Mouse (Mus musculus): Measurements from ENCODE around the gene Gm45808. TPM values are rescaled to one million over a fixed set of nuclear protein-coding genes. Genes with fewer than 3 reads are reported as not detected.
"Not testable (repeated sequence)": the region's sequence is repeated elsewhere in the genome, so short reads cannot be mapped to it uniquely, and the experiment has no call there.

Gene Gm45808
- polyA plus RNA-seq, 1 experiment, result not detected

DNA sequence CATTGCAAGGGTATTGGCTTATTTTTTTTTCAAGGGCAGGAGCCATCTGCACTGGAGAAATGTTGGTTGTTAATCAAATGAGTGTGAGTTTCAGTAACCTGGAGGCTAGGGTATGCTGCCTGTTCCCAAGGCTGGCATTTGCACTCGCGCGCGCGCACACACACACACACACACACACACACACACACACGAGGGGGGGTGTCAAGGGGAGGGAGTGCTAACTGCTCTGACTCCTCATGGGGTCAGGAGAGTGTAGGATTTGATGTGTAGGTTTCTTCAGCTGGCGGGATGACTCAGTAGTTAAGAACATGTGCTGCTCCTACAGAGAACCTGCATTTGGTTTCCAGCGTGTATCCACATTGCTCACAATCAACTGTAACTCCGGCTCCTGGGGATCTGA, 4.2 kb upstream of the Gm45808 start:
- 43% methylated on average over 9 of the region's 9 CpGs for WGBS
- DNase-seq, result no peak

DNA sequence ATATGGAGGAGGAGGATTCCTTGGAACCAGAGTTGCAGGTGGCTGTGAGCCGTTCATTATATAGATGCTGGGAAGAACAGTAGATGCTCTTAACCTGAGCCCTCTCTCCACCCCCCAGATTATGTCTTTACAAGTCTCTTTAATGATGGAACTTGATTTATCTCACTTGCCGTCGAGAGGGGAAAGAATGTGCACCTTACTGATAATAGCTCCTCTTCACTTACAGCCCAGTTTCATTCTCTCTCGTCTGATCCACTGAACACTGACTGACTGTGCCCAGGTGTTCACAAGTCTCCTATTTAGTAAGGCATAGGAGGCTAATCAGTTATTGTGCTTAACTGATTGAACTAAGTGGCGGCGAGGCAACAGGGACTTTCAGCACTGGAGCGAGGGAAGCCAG, 3.0 kb upstream of the Gm45808 start:
- H3K4me3 ChIP-seq (replicated peaks; ENCODE audit: extremely low read depth, low read depth, low read length), result no peak overlapping the region
- H3K4me1 ChIP-seq (ENCODE audit: control insufficient read depth, insufficient read depth, low read length), result peaks cover 3% of the 10 kb centered on the region; the same call in 1 of the 2 replicates
- no peak for TF ChIP-seq POLR2A (IDR thresholded peaks at IDR 0.05; ENCODE audit: borderline replicate concordance, extremely low read depth, low read depth, low read length)
- TF ChIP-seq CTCF (IDR thresholded peaks at IDR 0.05; ENCODE audit: insufficient read depth, low read length), result no peak
- 83% methylated on average over 7 of the region's 7 CpGs for WGBS
- no peak for DNase-seq

More for the DNA sequence above, 4.2 kb upstream of the Gm45808 start:
- H3K4me1 ChIP-seq (ENCODE audit: control insufficient read depth, insufficient read depth, low read length), result peaks cover 3% of the 10 kb centered on the region; the same call in 1 of the 2 replicates
- TF ChIP-seq POLR2A (IDR thresholded peaks at IDR 0.05; ENCODE audit: borderline replicate concordance, extremely low read depth, low read depth, low read length) (no peak), CTCF (IDR thresholded peaks at IDR 0.05; ENCODE audit: insufficient read depth, low read length) (no peak)
- H3K4me3 ChIP-seq (replicated peaks; ENCODE audit: extremely low read depth, low read depth, low read length), result no peak overlapping the region

DNA sequence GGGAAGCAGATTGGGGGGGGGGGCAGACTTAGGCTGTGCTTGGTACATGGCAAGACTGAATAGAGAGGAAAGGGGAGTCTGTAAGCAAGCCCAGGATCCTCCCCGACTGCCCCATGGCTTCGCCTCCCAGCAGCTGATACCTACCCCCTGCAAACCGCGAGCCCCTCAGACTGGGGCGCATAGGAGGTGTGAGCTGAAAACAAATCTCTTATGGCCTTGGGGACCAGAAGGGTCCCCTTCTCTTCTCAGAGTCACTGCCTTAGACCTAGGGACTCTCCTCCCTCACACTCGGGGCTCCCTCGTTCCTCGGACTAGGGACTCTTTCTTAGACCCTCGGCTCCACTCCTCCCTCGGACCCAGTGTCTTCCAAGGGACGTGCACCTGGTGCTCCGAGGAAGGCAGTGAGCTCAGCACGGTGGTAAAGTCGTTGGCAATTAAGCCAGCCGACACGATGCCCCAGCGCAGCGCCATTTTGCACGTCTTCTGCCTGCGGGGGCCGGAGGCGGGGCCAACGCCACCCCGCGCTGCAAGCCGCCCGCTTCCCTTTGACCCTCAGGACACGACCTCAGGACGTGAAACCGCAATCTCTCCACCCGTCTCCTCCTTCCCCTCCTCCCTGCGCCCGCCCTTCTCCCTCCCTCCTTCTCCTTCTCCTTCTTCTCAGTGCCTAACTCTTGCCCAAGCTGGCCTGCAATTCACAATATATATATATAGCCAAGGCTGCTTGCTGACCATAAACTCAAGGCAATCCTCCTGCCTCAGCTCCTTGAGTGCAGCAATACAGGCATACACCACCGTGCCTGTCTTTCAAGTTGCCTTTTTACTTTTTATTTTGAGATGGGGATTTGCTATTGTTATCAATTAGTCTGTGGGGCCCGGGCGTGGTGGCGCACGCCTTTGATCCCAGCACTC, 1.9 kb upstream of the Gm45808 start, which contains the start of gene Dhdh:
TSS of gene Dhdh (minus strand) at position 513 of the 912 bp plus-strand sequence.
- DNase-seq, result peak; percentile 66
- whole genome bisulfite sequencing, result 13% methylated on average over 38 of the region's 38 CpGs

DNA sequence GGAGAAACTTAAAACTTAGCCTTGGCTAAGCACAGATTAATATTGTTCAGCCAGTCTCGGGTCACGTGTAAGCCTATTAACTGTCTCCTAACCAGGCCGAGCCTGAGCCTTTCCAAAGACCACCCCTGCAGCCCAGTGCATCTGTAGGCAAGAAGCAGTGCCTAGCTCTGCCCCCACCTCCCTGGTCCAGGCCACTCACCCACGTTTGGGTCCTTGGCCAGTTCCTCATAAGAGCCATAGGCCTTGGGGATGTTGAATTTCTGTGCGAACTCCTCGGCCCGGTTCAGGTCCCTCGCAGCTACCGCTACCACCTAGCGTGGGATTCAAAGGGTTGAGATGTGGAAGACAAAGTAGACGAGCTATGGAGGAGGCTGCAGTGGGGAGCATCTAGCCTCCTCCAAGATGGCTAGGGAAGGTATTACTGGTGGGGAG, 1.3 kb upstream of the Gm45808 start:
- no peak for DNase-seq
- WGBS, result 61% methylated on average over 11 of the region's 11 CpGs
- Histone ChIP-seq H3K4me3 (replicated peaks; ENCODE audit: extremely low read depth, low read depth, low read length) (no peak overlapping the region), H3K4me1 (ENCODE audit: control insufficient read depth, insufficient read depth, low read length) (peaks cover 3% of the 10 kb centered on the region; the same call in 1 of the 2 replicates)
- TF ChIP-seq POLR2A (IDR thresholded peaks at IDR 0.05; ENCODE audit: borderline replicate concordance, extremely low read depth, low read depth, low read length), result no peak
- TF ChIP-seq CTCF (IDR thresholded peaks at IDR 0.05; ENCODE audit: insufficient read depth, low read length), result no peak

More for the DNA sequence above, 1.9 kb upstream of the Gm45808 start, which contains the start of gene Dhdh:
- Histone ChIP-seq H3K4me1 (ENCODE audit: control insufficient read depth, insufficient read depth, low read length) (peaks cover 3% of the 10 kb centered on the region; the same call in 1 of the 2 replicates), H3K4me3 (replicated peaks; ENCODE audit: extremely low read depth, low read depth, low read length) (peak within 1 kb of the TSS; percentile 84)
- TF ChIP-seq POLR2A (IDR thresholded peaks at IDR 0.05; ENCODE audit: borderline replicate concordance, extremely low read depth, low read depth, low read length) (peak; percentile 79; the same call in 1 of the 2 replicates), CTCF (IDR thresholded peaks at IDR 0.05; ENCODE audit: insufficient read depth, low read length) (no peak)

DNA sequence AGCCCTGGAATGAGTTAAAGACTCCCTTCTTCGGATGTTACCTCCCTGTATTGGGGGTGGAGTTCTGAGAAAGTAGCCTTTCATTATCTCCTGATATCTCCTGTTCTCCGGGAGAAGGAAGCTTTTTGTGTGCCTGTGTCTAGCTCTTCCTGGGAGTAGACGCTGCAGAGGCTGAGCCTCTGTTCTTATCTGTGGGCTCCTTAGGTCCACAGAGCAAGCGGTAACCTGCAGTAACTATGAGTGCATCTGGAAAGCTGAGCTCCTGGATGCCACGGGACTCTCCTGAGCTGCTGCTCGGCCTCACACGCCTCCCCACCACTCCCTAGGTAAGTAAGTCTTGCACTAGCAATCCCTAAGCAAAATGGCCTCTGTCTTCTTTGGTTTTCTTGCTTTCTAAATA, 453 bp downstream of the Gm45808 start:
- 62% methylated on average over 7 of the region's 7 CpGs for WGBS
- no peak for DNase-seq
- TF ChIP-seq POLR2A (IDR thresholded peaks at IDR 0.05; ENCODE audit: borderline replicate concordance, extremely low read depth, low read depth, low read length) (no peak), CTCF (IDR thresholded peaks at IDR 0.05; ENCODE audit: insufficient read depth, low read length) (no peak)
- Histone ChIP-seq H3K4me3 (replicated peaks; ENCODE audit: extremely low read depth, low read depth, low read length) (no peak overlapping the region), H3K4me1 (ENCODE audit: control insufficient read depth, insufficient read depth, low read length) (peaks cover 3% of the 10 kb centered on the region; the same call in 1 of the 2 replicates)

DNA sequence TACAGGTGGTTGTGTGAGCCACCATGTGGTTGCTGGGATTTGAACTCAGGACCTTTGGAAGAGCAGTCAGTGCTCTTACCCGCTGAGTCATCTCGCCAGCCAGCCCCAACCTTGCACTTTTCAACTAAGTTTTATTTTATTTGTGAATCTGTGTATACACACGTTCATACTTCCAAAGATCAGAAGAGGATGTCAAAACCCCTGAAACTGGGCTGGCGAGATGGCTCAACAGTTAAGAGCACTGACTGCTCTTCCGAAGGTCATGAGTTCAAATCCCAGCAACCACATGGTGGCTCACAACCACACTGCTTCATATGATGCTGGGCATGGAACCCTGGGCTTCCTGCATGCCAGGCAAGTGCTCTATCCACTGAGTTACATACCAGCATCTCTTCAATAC, 1.6 kb downstream of the Gm45808 start:
- H3K4me3 ChIP-seq (replicated peaks; ENCODE audit: extremely low read depth, low read depth, low read length); DNase-seq; H3K4me1 ChIP-seq (ENCODE audit: control insufficient read depth, insufficient read depth, low read length): not testable (repeated sequence)
- 89% methylated on average over 5 of the region's 5 CpGs for WGBS

DNA sequence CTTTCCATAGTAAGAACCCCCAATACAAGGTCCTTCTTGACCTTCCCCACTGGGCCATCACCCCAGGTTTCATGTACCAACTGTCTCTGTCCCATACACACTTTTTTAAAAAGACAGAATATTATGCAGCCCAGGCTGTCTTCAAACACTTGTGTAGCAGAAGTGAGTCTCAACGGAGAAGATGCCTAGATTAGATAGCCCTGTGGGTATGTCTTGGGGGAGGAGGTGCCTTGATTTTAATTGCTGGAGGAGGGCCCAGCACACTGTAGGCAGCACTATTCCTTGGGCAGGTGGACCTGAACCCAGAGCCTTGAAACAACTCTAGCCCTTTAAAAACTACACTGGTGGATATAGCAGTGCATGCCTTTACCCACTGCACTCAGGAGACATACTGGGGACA, 4.4 kb downstream of the Gm45808 start:
- TF ChIP-seq POLR2A (IDR thresholded peaks at IDR 0.05; ENCODE audit: borderline replicate concordance, extremely low read depth, low read depth, low read length) (no peak), CTCF (IDR thresholded peaks at IDR 0.05; ENCODE audit: insufficient read depth, low read length) (no peak)
- H3K4me1 ChIP-seq (ENCODE audit: control insufficient read depth, insufficient read depth, low read length), result no peaks in the 10 kb centered on the region
- no peak for DNase-seq
- WGBS, result 74% methylated on average over 1 of the region's 1 CpGs
- H3K4me3 ChIP-seq (replicated peaks; ENCODE audit: extremely low read depth, low read depth, low read length), result no peak overlapping the region

DNA sequence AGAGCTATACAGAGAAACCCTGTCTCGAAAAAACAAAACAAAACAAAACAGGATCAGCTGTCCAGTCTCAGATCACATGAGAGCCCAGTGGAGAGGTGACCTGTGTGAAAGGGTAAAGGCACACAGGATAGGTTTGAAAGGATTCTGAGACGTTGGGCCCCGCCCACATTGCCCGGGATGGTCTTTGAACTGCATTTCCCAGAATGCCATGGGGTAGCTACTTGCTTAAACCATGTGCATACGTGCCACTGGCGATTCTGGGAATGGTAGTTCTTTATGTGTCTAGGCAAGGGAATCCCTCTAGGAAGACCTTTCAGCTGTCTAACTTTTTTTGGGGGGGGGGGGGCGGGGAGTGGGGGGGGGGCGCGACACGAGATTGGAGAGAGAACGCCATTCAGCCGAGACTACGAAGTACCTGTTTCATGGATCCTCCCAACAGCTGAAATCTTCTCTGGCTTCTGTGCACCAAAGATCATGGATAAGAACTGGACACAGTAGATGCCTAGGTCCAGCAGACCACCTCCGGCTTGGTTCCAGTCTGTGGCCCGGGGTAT, 5.2 kb downstream of the Gm45808 start, which contains the start of gene Tulp2:
TSS of gene Tulp2 (plus strand) at position 504 of the 554 bp plus-strand sequence.
- 42% methylated on average over 15 of the region's 15 CpGs for WGBS
- peak; percentile 57 for DNase-seq
- Histone ChIP-seq H3K4me1 (ENCODE audit: control insufficient read depth, insufficient read depth, low read length) (no peaks in the 10 kb centered on the region), H3K4me3 (replicated peaks; ENCODE audit: extremely low read depth, low read depth, low read length) (no peak within 1 kb of the TSS)
- TF ChIP-seq CTCF (IDR thresholded peaks at IDR 0.05; ENCODE audit: insufficient read depth, low read length) (no peak), POLR2A (IDR thresholded peaks at IDR 0.05; ENCODE audit: borderline replicate concordance, extremely low read depth, low read depth, low read length) (no peak)

DNA sequence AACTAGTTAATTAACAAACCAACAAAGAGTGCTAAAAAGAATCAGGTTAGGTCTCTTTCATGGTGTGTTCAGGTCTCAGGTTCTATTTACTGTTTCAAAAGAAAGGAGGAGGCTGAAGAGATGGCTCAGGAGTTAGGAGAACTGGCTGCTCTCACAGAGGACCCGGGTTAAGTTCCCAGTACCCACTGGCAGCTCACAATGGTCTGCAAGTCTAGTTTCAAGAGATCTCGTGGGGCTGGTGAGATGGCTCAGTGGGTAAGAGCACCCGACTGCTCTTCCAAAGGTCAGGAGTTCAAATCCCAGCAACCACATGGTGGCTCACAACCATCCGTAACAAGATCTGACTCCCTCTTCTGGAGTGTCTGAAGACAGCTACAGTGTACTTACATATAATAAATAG, 6.3 kb downstream of the Gm45808 start:
- WGBS, result 81% methylated on average over 3 of the region's 4 CpGs
- not testable (repeated sequence) for DNase-seq; H3K4me1 ChIP-seq (ENCODE audit: control insufficient read depth, insufficient read depth, low read length); H3K4me3 ChIP-seq (replicated peaks; ENCODE audit: extremely low read depth, low read depth, low read length)

DNA sequence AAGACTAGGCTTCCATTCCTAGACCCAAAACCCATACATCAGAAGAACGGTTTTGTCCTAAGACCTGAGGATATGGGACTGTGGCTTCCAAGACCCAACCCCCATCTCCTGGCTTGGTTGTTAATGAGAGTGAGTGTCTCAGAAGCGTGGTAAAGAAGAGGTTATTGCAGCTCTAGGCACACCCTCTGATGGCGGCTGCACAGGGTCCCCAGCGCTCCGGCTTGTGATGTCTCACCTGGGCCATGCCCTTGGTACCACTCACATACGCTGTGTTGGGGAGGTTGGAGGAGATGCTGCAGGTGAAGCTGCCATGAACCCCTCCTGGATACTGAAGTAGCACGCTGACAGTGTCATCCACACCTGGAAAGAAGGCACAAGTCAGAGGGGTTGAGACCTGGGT, 7.8 kb downstream of the Gm45808 start:
- Histone ChIP-seq H3K4me3 (replicated peaks; ENCODE audit: extremely low read depth, low read depth, low read length) (no peak overlapping the region), H3K4me1 (ENCODE audit: control insufficient read depth, insufficient read depth, low read length) (no peaks in the 10 kb centered on the region)
- DNase-seq, result no peak
- TF ChIP-seq CTCF (IDR thresholded peaks at IDR 0.05; ENCODE audit: insufficient read depth, low read length), result no peak
- TF ChIP-seq POLR2A (IDR thresholded peaks at IDR 0.05; ENCODE audit: borderline replicate concordance, extremely low read depth, low read depth, low read length), result no peak
- 96% methylated on average over 7 of the region's 7 CpGs for WGBS
